Mouse (Mus musculus) heart, postnatal 14 days (tissue): ENCODE data around the gene Cpped1. TPM values are rescaled to one million over a fixed set of nuclear protein-coding genes. Genes with fewer than 3 reads are reported as not detected.

Experiments
- DNase-seq, 2 experiments: peaks; one replicate each; pipeline ENCODE4 v3.0.0; 2021 to 2022
- intact Hi-C: fragments of 180-260 bp; cut with DNase I; formaldehyde crosslinking; loops from one replicate; pipeline ENCODE4 v1.15.1; 2025
- long read RNA-seq, 2 experiments: library from polyadenylated mRNA; stranded (forward); transcript quantifications; one replicate each; pipeline ENCODE4 v2.0.0; 2021
- total RNA-seq, 2 experiments: library from RNA; stranded (reverse); gene quantifications; 2 replicates each; pipeline ENCODE4 v1.2.3; 2021

The Cpped1 gene
- total RNA-seq: 10 to 100 TPM; 59.7 to 61.2 TPM
- long read RNA-seq, experiment 1, transcript Cpped1-202 (4 exons, 2,663 nt): major isoform, 40 of 54 reads
- long read RNA-seq, experiment 1, partial matches to known transcripts: 13 of 54 reads
- long read RNA-seq, experiment 1, other reads (novel, unspliced or antisense): 1 of 54 reads
- long read RNA-seq, experiment 2, transcript Cpped1-202 (4 exons, 2,663 nt): major isoform, 49 of 56 reads
- long read RNA-seq, experiment 2, partial matches to known transcripts: 4 of 56 reads
- long read RNA-seq, experiment 2, other reads (novel, unspliced or antisense): 3 of 56 reads

GRCm38 (mm10) chr16:11909035-11909591 lies at the start of gene Cpped1:
Gene Cpped1 (minus strand): TSS chr16:11909445.
- intact Hi-C loops: no loop called here
- peak; percentile 88 to 91 for DNase-seq

GRCm38 (mm10) chr16:11940477-11940876 lies 31.2 kb upstream of the Cpped1 start:
- DNase-seq: peak; percentile 50 to 67
- intact Hi-C loops: loop anchor here (2.0 to 5.0 kb wide), 2 partner anchors 473 to 516 kb away; no protein-coding TSS in a partner anchor

GRCm38 (mm10) chr16:11910801-11911200 lies 1.6 kb upstream of the Cpped1 start:
- intact Hi-C loops: no loop called here
- DNase-seq: no peak

GRCm38 (mm10) chr16:11909817-11910216 lies 572 bp upstream of the Cpped1 start:
- no peak for DNase-seq
- intact Hi-C loops: no loop called here

- intact Hi-C loops: no loop called here
- no peak for DNase-seq
Measured at GRCm38 (mm10) chr16:11908461-11909014, 707 bp downstream of the Cpped1 start.

- no peak for DNase-seq
- intact Hi-C loops: no loop called here
Measured at GRCm38 (mm10) chr16:11907816-11908215, 1.4 kb downstream of the Cpped1 start.

- intact Hi-C loops: no loop called here
- DNase-seq: peak in 1 of 2 experiments; percentile 32
Measured at GRCm38 (mm10) chr16:11906906-11907305, 2.3 kb downstream of the Cpped1 start.

DNA sequence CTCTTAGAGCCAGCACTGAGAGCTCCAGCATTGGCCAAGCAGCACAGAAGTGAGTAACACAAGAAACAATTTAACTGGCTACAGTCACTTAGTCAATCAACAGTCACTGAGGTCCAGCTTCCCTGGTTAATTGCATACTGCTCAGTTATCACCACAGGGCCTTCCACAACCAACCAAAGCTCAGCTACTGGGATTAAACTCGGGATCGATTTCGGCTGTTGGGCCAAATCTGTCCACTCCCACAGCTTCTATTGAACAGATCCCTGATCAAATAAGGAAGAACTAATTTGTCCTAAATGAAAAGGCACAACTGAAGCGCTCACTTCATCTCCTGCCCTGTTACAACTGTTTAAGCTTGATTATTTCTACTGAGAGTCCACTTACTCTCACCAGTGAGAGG lies 4.0 kb downstream of the Cpped1 start:
- no peak for DNase-seq
- intact Hi-C loops: no loop called here

DNA sequence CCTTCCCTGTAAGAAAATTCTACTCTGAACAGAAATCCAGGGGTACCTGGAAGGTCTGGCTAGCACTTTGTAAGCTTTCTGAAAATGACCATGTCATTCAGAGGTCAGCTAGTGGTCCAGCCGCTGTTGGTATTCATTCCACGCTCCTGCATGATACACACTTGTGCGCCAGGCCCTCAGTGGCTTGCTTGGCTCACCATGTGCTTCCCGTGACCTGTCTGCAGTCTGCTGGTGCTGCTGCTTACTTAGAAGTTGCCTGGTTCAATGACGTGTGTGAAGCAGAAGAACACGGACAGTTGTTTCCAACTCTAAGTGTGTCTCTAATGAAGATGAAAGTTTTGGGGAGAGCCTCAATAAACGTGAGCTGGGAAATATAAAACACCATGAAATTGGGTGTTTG lies 7.2 kb downstream of the Cpped1 start:
- DNase-seq: no peak
- intact Hi-C loops: no loop called here

GRCm38 (mm10) chr16:11900341-11900740 lies 8.9 kb downstream of the Cpped1 start:
- DNase-seq: no peak
- intact Hi-C loops: no loop called here

DNA sequence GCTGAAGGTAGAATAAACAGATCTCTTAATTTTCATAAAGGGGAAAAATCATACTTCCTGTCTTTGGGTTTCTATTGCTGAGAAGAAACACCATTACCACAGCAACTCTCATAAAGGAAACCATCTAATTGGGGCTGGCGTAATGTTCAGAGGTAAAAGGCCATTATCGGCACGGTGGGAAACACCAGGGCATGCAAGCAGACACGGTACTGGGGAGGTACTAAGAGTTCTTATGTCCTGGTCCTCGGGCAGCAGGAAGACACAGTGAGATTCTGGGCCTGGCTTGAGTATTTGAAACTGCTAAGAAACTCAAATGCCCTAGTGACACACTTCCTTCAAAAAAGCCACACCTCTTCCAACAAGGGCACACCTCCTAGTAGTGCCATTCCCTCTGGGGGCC lies 12.8 kb downstream of the Cpped1 start:
- intact Hi-C loops: no loop called here
- DNase-seq: no peak

GRCm38 (mm10) chr16:11894877-11895276 lies 14.4 kb downstream of the Cpped1 start:
- intact Hi-C loops: no loop called here
- DNase-seq: peak in 1 of 2 experiments; percentile 11

DNA sequence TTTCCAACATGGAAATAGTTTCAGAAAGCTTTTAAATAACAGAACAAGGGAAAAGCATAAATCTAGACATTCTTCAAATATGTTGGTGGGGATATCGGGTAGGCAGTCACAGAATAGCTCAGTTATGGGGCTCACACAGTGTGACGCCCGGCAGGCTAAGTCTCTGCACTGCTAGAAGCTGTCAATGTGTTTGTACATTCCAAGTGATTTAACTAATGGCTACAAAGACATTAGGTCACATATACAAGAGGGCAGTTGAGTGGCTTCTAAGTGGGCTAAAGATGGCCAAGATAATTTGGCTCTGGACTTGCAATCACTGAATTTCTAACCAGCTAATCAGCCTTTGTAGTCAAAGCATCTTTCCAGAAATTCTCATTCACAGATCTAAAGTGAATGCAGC lies 19.1 kb downstream of the Cpped1 start:
- DNase-seq: no peak
- intact Hi-C loops: no loop called here

DNA sequence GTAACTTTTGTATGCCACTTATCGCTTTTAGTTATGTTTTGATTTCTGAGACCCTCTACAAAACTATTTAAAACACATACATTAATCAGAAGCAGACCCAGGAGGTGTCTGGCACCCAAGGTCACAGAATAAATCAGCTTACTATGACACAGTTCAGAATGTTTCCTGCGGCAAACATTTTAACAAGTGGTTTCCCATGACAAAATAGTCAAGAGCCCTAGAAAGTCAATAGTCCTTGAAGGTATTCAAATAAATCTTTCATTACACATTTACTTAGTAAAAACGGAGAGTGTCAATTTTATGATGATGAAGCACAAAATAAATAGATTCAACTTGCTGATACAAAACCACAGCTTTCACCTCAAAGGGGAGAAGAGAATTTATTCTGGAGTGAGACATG lies 19.5 kb downstream of the Cpped1 start:
- no peak for DNase-seq
- intact Hi-C loops: no loop called here

DNA sequence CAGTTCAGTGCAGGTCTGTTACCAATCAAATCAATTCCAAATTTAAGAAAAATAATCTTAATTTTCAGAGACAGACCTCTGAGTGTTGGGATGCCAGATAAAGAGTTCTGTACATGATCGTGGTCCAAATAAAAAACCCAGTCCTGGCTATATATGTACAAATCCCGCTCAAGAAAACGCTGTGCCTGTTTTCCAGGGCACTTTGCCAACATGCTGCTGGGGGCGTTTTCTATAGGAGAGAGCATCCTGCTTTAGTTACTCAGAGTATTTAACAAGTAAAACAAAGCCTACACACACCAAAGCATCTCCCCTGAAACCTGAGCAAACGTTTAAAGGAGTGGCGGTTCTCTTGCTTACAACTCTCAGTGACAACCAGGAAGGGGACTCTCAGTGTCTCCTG lies 27.4 kb downstream of the Cpped1 start:
- intact Hi-C loops: no loop called here
- no peak for DNase-seq

DNA sequence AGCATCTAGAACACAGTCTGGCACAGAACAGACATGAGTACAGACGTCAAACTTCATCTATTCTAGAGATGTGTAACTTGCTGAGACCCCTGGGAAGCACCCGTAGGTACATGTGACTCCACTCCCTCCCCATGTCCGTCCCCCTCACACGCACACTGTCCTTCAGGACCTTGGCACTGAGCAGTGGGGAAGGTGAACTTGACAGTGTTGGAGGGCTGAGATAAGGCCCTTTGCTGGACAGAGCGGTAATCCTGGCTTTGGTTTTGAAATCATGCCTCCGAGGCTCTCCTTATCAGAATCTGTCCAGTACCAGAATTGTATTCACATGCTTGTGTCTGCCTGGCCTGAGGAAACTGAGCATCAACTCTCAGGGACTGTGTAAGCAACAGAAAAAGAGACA lies 28.8 kb downstream of the Cpped1 start:
- intact Hi-C loops: no loop called here
- peak in 1 of 2 experiments; percentile 27 for DNase-seq

DNA sequence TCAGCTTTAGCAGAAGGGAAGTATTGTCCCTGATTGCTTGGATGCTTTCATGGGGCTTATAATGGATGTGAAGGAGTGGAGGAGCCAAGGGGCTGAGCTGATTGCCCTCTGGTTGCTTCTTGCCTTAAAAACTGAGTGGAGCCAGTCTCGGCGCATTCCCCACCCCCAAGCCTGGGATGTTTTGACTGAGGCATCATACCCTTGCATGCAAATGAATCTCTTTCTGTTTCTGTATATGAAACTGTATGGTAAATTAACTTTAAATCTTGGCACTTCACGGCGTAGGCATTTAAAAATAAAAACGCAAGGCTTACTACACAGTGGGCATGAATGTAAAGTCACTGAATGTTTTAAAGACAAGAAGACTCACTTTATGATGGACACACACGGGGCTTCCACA lies 30.0 kb downstream of the Cpped1 start:
- intact Hi-C loops: no loop called here
- DNase-seq: no peak

DNA sequence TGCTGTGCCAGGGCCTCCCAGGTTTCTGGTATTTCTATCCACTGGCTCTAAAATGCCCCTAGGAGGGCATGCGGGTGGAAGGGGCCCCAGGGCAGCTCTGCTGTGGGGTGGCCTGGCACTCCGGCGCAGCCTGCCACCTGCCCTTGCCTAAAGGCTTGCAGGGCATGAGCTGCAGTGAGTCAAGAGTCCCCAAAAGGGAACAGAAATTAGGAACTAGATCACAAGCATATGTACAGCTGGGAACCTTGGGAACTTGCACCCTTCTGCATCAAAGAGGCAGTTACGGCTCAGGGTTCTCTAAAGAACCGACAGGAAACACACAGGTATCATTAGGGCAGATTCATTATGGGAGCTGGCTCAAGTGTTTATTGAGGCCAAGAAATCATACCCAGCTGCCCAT lies 34.0 kb downstream of the Cpped1 start:
- no peak for DNase-seq
- intact Hi-C loops: no loop called here

DNA sequence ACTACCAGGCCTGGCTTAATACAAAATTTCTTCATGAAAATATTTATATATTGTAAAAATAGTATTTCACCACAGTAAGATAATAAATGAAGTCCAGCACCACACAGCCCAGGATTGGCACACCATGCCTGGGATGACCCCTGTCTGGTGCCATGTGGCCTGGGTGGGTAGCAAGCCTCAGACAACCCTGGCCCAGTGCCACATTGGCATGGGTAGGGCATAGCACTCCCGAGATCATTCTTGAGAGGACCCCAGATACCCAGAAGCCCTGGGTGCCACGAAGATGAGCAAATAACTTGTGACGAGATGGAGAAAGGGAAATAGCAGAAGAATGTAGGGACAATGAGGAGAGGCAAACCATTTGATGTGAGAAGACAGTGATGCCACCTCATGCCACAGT lies 36.0 kb downstream of the Cpped1 start:
- intact Hi-C loops: no loop called here

DNA sequence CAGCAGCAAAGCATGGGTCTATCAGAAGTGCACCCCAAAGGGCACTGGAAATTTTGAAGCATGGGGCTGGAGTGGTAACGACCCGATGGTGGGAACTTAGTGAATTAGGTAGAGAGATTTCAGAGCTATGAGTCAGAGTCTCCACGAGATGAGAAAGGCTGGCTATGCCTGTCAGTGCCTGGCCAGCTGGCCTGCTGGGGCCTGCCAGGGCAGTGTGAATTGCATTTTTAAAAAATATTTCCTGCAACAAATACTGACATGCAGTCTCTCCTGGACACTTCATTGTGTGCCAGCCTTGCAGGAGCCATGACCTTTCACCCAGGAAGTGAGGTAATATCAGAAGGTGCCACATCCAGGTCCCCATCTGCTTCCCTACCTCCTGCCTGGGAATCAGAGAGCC lies 40.8 kb downstream of the Cpped1 start:
- no peak for DNase-seq
- intact Hi-C loops: no loop called here

More for the DNA sequence above, 36.0 kb downstream of the Cpped1 start:
- no peak for DNase-seq

- intact Hi-C loops: no loop called here
Measured at GRCm38 (mm10) chr16:11852716-11853605, 56.3 kb downstream of the Cpped1 start.

More at GRCm38 (mm10) chr16:11852716-11853605, 56.3 kb downstream of the Cpped1 start:
- no peak for DNase-seq
